Mouse (Mus musculus) brain, embryonic 14.5 days (tissue): ENCODE measurements around the gene Crybg1.

Experiments used
- CTCF ChIP-seq: fragments of 200-500 bp; IDR thresholded peaks from 2 replicates; pipeline ENCODE4 v1.5.1; 2012; ENCODE audit warnings: inconsistent platforms, mild to moderate bottlenecking, moderate library complexity, borderline replicate concordance; ENCODE audit not compliant: insufficient read depth, insufficient read length; ENCODE audit errors: extremely low read depth
- POLR2A ChIP-seq: fragments of 200-500 bp; IDR thresholded peaks from 2 replicates; pipeline ENCODE4 v1.6.1; 2012; ENCODE audit warnings: mild to moderate bottlenecking, inconsistent platforms, borderline replicate concordance; ENCODE audit not compliant: poor library complexity, insufficient read depth, insufficient read length, severe bottlenecking; ENCODE audit errors: extremely low read depth

GRCm38 (mm10) chr10:44020141-44020540, 128.5 kb downstream of the Crybg1 start:
- TF ChIP-seq CTCF, result no peak
- no peak for TF ChIP-seq POLR2A
